Mouse (Mus musculus) heart, postnatal 0 days (tissue): Measurements from ENCODE around the gene Mfsd2b.

Experiments used
- CTCF ChIP-seq: IDR thresholded peaks from 2 replicates; pipeline ENCODE4 v1.5.1; 2016; ENCODE audit warnings: antibody characterized with exemption, control low read depth, low read depth
- EP300 ChIP-seq: IDR thresholded peaks from 2 replicates; pipeline ENCODE4 v1.6.1; 2016; ENCODE audit warnings: antibody characterized with exemption, low read depth

DNA sequence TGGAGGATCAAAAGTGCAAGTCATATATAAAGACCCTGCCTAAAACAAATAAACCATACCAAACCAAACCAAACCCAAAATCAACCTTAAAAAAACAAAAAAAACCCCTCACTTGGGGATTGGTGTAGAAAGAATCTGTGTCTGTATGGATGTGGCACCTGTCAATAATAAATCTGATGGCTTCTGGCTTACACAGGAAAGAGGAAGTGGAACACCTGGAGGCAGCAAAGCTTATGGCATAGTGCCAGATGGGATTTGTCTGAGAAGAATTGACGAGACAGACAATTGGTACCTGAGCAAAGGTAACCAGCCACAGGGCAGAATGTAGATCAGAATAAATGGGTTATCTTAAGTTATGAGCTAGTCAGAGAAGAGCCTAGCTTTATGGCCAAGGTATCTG is 10.9 kb upstream of the Mfsd2b start:
- TF ChIP-seq CTCF, result no peak
- TF ChIP-seq EP300, result no peak
